Mouse (Mus musculus) cerebellum, adult 11 months (tissue): ENCODE results near the gene Srpk1.
A peak's percentile ranks its signal among the peaks of the same experiment; 100 is the strongest.

Experiments used
- DNase-seq: peaks from one replicate; pipeline ENCODE4 v3.0.0; 2022

Gene Srpk1

GRCm38 (mm10) chr17:28553040-28553793 is 69.3 kb downstream of the Srpk1 start:
- peak; percentile 33 for DNase-seq

GRCm38 (mm10) chr17:28549111-28549510 is 73.4 kb downstream of the Srpk1 start, which contains the start of gene Clpsl2:
Gene Clpsl2 (plus strand): TSS chr17:28549411.
- DNase-seq: no peak

GRCm38 (mm10) chr17:28548550-28548949 is 74.0 kb downstream of the Srpk1 start:
- DNase-seq: no peak

DNA sequence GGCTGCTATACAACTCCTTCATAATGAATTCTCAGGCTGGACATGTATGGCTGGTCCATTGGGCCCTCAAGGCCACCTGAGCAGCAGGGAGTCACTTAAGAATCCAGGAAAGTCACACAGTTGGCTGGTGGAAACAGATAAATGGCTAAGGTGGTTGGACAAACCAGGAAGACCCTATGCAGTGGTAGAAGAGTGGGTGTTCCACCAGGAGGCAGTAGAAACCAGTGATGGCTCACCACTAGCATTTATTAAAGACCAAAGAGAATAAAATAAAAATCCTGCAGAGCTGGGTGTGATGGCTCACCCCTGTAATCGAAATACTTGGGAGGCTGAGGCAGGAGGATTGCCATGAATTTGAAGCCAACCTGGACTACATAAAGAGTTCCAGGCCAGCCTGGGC is 75.6 kb downstream of the Srpk1 start:
- no peak for DNase-seq

DNA sequence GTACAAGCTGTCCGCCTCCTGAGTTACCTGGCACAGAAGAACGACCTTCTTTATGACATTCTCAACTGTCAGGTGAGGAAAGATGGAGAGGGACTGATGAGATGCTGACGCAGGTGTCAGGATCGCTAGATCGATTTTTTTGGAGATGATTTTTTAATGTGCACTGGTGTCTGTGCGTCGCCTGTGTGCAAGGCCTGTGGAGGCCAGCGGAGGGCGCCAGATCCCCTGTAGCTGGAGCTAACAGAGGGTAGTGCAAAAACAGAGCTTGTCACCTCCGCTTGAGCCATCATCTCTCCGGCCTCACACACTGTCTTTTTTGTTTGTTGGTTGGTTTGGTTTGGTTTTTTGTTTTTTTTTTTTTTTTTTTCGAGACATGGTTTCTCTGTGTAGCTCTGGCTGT is 84.6 kb downstream of the Srpk1 start:
- no peak for DNase-seq
